Mouse (Mus musculus): ENCODE data around the gene Ankle1. TPM values are rescaled to one million over a fixed set of nuclear protein-coding genes. Genes with fewer than 3 reads are reported as not detected.

The Ankle1 gene
- polyA plus RNA-seq (2014; fragmentation: Nextera tagmentation; extraction: Ambion mirVana) = 38.7 and 42.2 TPM in 2 replicates

DNA sequence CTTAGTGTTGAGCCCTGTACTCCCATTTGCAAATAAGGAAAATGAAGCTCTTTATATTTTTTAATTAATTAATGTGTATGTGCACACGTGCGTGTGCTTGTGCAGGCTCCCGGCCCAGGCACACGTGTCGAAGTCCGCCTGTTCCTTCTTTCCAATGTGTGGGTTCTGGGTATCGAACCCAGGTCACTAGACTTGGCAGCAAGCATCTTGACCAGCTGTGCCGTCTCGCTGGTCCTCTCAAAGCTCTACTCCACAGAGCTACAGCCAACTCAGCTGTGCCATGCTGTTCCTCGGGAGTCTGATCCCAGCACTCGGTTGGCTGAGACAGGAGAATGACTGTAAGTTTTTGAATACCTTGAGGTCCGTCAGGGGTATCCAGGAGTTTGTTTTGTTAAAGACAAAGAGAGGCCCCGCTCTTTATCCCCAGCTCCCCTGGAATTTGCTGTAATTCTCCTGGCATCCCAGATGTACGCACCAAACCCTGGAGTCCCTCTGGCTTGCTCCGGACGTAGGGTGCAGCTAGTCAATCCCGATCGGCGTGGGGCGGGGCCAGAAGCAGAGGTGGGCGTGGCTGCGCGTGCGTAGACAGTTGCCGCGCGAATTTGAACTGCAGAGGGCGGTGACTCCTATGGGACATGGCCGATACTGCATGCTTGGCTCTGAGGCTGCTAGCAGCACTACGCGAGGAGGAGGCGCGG lies at the start of gene Ankle1:
Gene Ankle1 (plus strand): TSS at position 610 of the 698 bp plus-strand sequence.
- peak within 1 kb of the TSS; percentile 88 for H3K4me2 ChIP-seq (ENCODE audit: low read depth, low read length, severe bottlenecking)
- H3K27ac ChIP-seq (ENCODE audit: low read depth, low read length) = peak within 1 kb of the TSS; percentile 46; the same call in 1 of the 2 replicates
- H3K9me3 ChIP-seq (ENCODE audit: control insufficient read depth, low read length) = no peaks in the 10 kb centered on the region
- ATAC-seq (replicated peaks; ENCODE audit: low FRiP score) = peak; percentile 89
- 17% methylated on average over 32 of the region's 33 CpGs for WGBS
- H3K4me1 ChIP-seq (replicated peaks; ENCODE audit: control insufficient read depth, insufficient read depth, low read length) = peaks cover 6% of the 10 kb centered on the region; the same call in 1 of the 2 replicates
- H3K36me3 ChIP-seq (ENCODE audit: control insufficient read depth, insufficient read depth, low read length) = peaks cover 6% of the 10 kb centered on the region; the same call in 1 of the 2 replicates
- H3K9ac ChIP-seq (ENCODE audit: low read length) = peak within 1 kb of the TSS; percentile 83
- H3K27me3 ChIP-seq (ENCODE audit: control insufficient read depth, insufficient read depth, low read length) = no peaks in the 10 kb centered on the region
- peak; percentile 98 for DNase-seq (ENCODE audit: low spot score)
- H3K4me3 ChIP-seq (ENCODE audit: low read depth, low read length) = peak within 1 kb of the TSS; percentile 79

DNA sequence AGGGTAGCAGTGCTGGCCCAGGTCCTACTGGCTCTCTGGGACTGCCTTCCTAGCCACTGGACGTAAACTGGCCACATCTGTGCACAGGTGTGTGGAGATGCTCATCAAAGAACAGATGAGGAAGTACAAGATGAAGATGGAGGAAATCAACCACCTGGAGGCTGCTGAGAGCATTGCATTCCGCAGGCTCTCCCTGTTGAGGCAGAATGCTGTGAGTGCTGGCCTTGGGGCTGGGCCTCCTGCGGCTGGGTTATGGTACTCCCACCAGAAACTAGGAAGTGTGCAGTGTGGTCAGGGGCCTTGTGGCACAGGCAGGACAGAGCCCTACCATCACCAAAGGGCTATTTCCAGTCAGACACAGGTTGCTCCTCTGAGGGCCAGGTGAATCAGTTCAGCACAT lies 47.8 kb upstream of the Ankle1 start:
- no peak overlapping the region for H3K4me2 ChIP-seq (ENCODE audit: low read depth, low read length, severe bottlenecking)
- H3K27me3 ChIP-seq (ENCODE audit: control insufficient read depth, insufficient read depth, low read length) = no peaks in the 10 kb centered on the region
- H3K4me3 ChIP-seq (ENCODE audit: low read depth, low read length) = no peak overlapping the region
- WGBS = 87% methylated on average over 3 of the region's 3 CpGs
- H3K9me3 ChIP-seq (ENCODE audit: control insufficient read depth, low read length) = no peaks in the 10 kb centered on the region
- DNase-seq (ENCODE audit: low spot score) (no peak), ATAC-seq (replicated peaks; ENCODE audit: low FRiP score) (no peak)
- no peaks in the 10 kb centered on the region for H3K4me1 ChIP-seq (replicated peaks; ENCODE audit: control insufficient read depth, insufficient read depth, low read length)
- H3K27ac ChIP-seq (ENCODE audit: low read depth, low read length) = no peak overlapping the region
- no peak overlapping the region for H3K9ac ChIP-seq (ENCODE audit: low read length)
- peaks cover 5% of the 10 kb centered on the region; the same call in 1 of the 2 replicates for H3K36me3 ChIP-seq (ENCODE audit: control insufficient read depth, insufficient read depth, low read length)

DNA sequence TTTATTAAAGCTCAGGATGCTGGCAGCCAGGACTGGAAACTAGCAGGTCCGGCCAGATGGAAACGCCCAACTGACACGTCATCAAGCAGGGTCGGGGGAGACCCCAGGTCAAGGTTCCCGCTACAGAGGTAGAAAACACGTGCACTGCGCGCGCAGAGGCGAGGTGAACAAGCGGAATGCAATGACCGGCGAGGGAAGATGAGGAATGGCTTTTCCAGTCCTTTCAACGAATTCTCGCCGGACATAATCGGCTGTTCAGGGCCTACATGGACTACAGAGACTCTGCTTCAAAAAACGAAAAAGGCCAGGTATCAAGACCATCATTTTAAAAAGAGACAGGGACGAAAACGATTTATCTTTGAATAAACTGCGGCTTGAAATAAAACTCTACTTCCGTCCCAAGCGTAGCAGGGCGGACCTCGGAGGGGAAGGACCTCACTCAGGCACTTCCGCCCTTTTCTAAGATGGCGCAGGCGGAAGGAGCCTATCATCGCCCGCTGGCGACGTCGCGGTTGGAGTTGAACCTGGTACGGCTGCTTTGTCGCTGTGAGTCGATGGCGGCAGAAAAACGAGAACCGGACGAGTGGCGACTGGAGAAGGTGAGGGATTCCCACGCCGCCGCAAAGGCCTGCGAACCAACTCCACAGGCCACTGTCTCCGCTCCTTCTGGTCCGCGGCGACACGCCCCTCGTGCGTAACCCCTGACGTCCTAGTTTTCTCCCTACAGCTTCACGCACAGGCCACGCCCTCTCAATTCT lies 38.9 kb upstream of the Ankle1 start, which contains the start of gene Use1:
Gene Use1 (plus strand): TSS at position 78 of the 758 bp plus-strand sequence.
- H3K9ac ChIP-seq (ENCODE audit: low read length) = peak within 1 kb of the TSS; percentile 63
- H3K27me3 ChIP-seq (ENCODE audit: control insufficient read depth, insufficient read depth, low read length) = no peaks in the 10 kb centered on the region
- DNase-seq (ENCODE audit: low spot score) (peak; percentile 91), ATAC-seq (replicated peaks; ENCODE audit: low FRiP score) (peak; percentile 80)
- H3K9me3 ChIP-seq (ENCODE audit: control insufficient read depth, low read length) = no peaks in the 10 kb centered on the region
- under 1% methylated on average over 56 of the region's 56 CpGs for WGBS
- peak within 1 kb of the TSS; percentile 39 for H3K27ac ChIP-seq (ENCODE audit: low read depth, low read length)
- peaks cover 9% of the 10 kb centered on the region; the same call in 1 of the 2 replicates for H3K4me1 ChIP-seq (replicated peaks; ENCODE audit: control insufficient read depth, insufficient read depth, low read length)
- H3K36me3 ChIP-seq (ENCODE audit: control insufficient read depth, insufficient read depth, low read length) = no peaks in the 10 kb centered on the region; the same call in 1 of the 2 replicates
- peak within 1 kb of the TSS; percentile 59 for H3K4me3 ChIP-seq (ENCODE audit: low read depth, low read length)
- H3K4me2 ChIP-seq (ENCODE audit: low read depth, low read length, severe bottlenecking) = peak within 1 kb of the TSS; percentile 60

DNA sequence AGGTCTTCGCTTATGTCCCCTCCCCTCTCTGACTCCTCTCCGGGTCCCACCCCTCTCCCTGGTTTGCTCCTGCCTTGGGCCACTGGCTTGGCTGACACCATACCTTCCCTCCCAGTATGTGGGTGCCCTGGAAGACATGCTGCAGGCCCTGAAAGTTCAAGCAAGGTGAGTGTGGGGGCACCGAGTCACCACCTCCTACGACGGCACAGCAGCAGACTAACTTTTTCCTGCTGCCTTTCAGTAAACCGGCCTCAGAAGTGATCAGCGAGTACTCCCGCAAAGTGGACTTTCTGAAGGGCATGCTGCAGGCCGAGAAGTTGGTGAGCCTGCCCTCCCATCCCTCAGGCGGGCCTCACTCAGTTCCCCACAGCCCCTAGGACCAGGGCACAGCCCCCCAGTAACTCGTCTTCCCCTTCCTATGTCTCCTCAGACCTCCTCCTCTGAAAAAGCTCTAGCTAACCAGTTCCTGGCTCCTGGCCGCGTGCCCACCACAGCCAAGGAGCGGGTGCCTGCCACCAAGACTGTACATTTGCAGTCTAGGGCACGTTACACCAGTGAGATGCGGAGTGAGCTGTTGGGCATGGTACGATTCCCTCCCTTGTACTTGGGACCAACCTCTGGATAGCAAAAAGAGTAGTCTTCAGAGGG lies 38.2 kb upstream of the Ankle1 start:
- WGBS = 61% methylated on average over 17 of the region's 17 CpGs
- no peaks in the 10 kb centered on the region for H3K9me3 ChIP-seq (ENCODE audit: control insufficient read depth, low read length)
- DNase-seq (ENCODE audit: low spot score) (no peak), ATAC-seq (replicated peaks; ENCODE audit: low FRiP score) (no peak; the same call in 1 of the 2 replicates)
- peak overlapping the region; percentile 59 for H3K4me3 ChIP-seq (ENCODE audit: low read depth, low read length)
- H3K27me3 ChIP-seq (ENCODE audit: control insufficient read depth, insufficient read depth, low read length) = no peaks in the 10 kb centered on the region
- H3K27ac ChIP-seq (ENCODE audit: low read depth, low read length) = peak overlapping the region; percentile 39; the same call in 1 of the 2 replicates
- H3K4me2 ChIP-seq (ENCODE audit: low read depth, low read length, severe bottlenecking) = peak overlapping the region; percentile 60
- peaks cover 9% of the 10 kb centered on the region; the same call in 1 of the 2 replicates for H3K4me1 ChIP-seq (replicated peaks; ENCODE audit: control insufficient read depth, insufficient read depth, low read length)
- H3K36me3 ChIP-seq (ENCODE audit: control insufficient read depth, insufficient read depth, low read length) = no peaks in the 10 kb centered on the region; the same call in 1 of the 2 replicates
- H3K9ac ChIP-seq (ENCODE audit: low read length) = peak overlapping the region; percentile 63

DNA sequence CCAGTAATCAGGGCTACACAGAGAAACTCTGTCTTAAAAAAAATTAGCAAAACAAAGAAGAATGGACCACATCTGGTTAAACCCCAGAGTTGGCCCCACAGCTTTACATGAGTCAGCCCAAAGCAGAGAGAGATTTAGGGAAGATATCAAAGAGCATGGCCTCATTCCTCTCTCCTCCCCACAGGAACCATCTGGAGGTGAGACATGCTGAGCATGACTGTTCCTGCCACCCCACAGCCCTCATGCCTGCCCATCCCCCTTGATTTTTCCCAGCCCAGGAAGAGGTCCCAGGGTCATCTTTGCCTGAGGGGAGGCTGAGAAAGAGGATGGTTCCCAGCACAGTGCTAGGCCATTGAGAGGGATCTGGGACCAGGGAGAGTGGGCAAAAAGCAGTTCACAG lies 37.4 kb upstream of the Ankle1 start:
- no peaks in the 10 kb centered on the region for H3K27me3 ChIP-seq (ENCODE audit: control insufficient read depth, insufficient read depth, low read length)
- no peak overlapping the region for H3K4me2 ChIP-seq (ENCODE audit: low read depth, low read length, severe bottlenecking)
- DNase-seq (ENCODE audit: low spot score) = no peak
- H3K4me1 ChIP-seq (replicated peaks; ENCODE audit: control insufficient read depth, insufficient read depth, low read length) = peaks cover 9% of the 10 kb centered on the region; the same call in 1 of the 2 replicates
- no peak overlapping the region for H3K4me3 ChIP-seq (ENCODE audit: low read depth, low read length)
- no peak overlapping the region for H3K27ac ChIP-seq (ENCODE audit: low read depth, low read length)
- no peak overlapping the region for H3K9ac ChIP-seq (ENCODE audit: low read length)
- H3K9me3 ChIP-seq (ENCODE audit: control insufficient read depth, low read length) = no peaks in the 10 kb centered on the region
- no peak for ATAC-seq (replicated peaks; ENCODE audit: low FRiP score)
- H3K36me3 ChIP-seq (ENCODE audit: control insufficient read depth, insufficient read depth, low read length) = no peaks in the 10 kb centered on the region; the same call in 1 of the 2 replicates

DNA sequence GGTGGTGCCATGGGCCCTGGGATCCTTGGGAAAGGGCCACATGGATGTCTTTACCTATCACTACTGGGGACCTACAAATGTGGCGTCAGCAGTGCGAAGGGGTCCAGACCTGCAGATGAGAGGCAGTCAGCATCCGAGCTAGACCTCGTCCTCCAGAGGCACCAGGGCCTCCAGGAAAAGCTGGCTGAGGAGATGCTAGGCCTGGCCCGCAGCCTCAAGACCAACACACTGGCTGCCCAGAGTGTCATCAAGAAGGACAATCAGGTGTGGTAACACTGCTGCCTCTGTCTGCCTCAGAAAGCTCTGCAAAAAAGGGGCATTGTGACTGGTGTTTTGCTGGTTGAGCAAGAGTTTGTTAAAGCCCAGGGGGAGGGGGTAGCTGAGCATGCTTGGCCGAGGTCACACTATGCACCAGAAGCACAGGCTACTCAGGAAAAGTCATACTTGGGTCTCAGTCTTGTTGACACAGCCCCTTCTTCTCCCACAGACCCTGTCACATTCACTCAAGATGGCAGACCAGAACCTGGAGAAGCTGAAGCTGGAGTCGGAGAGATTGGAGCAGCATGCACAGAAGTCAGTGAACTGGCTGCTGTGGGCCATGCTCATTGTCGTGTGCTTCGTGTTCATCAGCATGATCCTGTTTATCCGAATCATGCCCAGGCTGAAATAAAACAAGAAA lies 36.6 kb upstream of the Ankle1 start:
- H3K4me1 ChIP-seq (replicated peaks; ENCODE audit: control insufficient read depth, insufficient read depth, low read length) = peaks cover 9% of the 10 kb centered on the region; the same call in 1 of the 2 replicates
- ATAC-seq (replicated peaks; ENCODE audit: low FRiP score) (no peak), DNase-seq (ENCODE audit: low spot score) (no peak)
- no peaks in the 10 kb centered on the region for H3K9me3 ChIP-seq (ENCODE audit: control insufficient read depth, low read length)
- H3K27ac ChIP-seq (ENCODE audit: low read depth, low read length) = no peak overlapping the region
- no peak overlapping the region for H3K4me3 ChIP-seq (ENCODE audit: low read depth, low read length)
- H3K9ac ChIP-seq (ENCODE audit: low read length) = no peak overlapping the region
- 92% methylated on average over 10 of the region's 10 CpGs for WGBS
- no peaks in the 10 kb centered on the region; the same call in 1 of the 2 replicates for H3K36me3 ChIP-seq (ENCODE audit: control insufficient read depth, insufficient read depth, low read length)
- H3K4me2 ChIP-seq (ENCODE audit: low read depth, low read length, severe bottlenecking) = no peak overlapping the region
- H3K27me3 ChIP-seq (ENCODE audit: control insufficient read depth, insufficient read depth, low read length) = no peaks in the 10 kb centered on the region

DNA sequence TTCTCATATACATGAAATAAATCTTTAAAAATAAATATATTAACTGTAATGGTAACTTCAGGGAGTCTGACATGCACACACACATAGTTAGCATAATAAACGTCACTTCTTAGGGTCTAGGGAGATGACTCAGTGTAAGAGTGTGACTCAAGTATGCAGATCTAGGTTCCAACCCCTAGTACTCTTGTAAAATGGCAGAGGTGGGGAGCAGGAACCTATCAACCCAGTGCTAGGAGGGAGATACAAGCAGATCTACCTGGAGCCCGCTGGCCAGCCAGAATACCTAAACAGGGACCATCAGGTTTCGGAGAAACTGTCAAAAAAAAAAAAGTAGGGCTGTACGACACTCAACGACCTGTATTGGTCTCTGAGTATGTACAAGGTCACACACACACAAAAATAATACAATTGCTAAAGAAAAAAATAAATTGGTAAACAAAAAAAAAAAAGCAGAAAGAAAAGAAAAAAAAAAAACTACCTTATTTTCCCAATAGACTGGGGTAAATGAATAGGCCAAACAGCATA lies 35.0 kb upstream of the Ankle1 start:
- Histone ChIP-seq H3K9me3 (ENCODE audit: control insufficient read depth, low read length) (no peaks in the 10 kb centered on the region), H3K4me2 (ENCODE audit: low read depth, low read length, severe bottlenecking) (peak overlapping the region; percentile 42), H3K27ac (ENCODE audit: low read depth, low read length) (no peak overlapping the region; the same call in 1 of the 2 replicates), H3K4me1 (replicated peaks; ENCODE audit: control insufficient read depth, insufficient read depth, low read length) (peaks cover 15% of the 10 kb centered on the region), H3K27me3 (ENCODE audit: control insufficient read depth, insufficient read depth, low read length) (no peaks in the 10 kb centered on the region), H3K4me3 (ENCODE audit: low read depth, low read length) (peak overlapping the region; percentile 71), H3K36me3 (ENCODE audit: control insufficient read depth, insufficient read depth, low read length) (no peaks in the 10 kb centered on the region; the same call in 1 of the 2 replicates), H3K9ac (ENCODE audit: low read length) (peak overlapping the region; percentile 51)
- ATAC-seq (replicated peaks; ENCODE audit: low FRiP score) = no peak
- no peak for DNase-seq (ENCODE audit: low spot score)
- WGBS = 21% methylated on average over 5 of the region's 5 CpGs
